Mouse (Mus musculus) embryo, embryonic 11 days (tissue): ENCODE results near the gene Lap3.

ENCODE experiments used
- DNase-seq: peaks from one replicate; pipeline ENCODE4 v3.0.0-alpha.2; 2015

Lap3 gene

GRCm38 (mm10) chr5:45493191-45494092 lies at the start of gene Lap3:
Gene Lap3 (plus strand): TSS chr5:45493374.
- peak; percentile 99 for DNase-seq

GRCm38 (mm10) chr5:45444130-45444832 lies 48.9 kb upstream of the Lap3 start:
- DNase-seq: no peak

- DNase-seq: no peak
These were observed 44.5 kb upstream of the Lap3 start for GRCm38 (mm10) chr5:45448676-45449075.

- peak; percentile 16 for DNase-seq
These were observed 44.0 kb upstream of the Lap3 start for GRCm38 (mm10) chr5:45449206-45449605.

GRCm38 (mm10) chr5:45449831-45450716 lies 43.1 kb upstream of the Lap3 start, which contains the start of gene Qdpr:
Gene Qdpr (minus strand): TSS chr5:45450236.
- DNase-seq: peak; percentile 99

GRCm38 (mm10) chr5:45453451-45453850 lies 39.7 kb upstream of the Lap3 start, which contains the start of gene Clrn2:
Gene Clrn2 (plus strand): TSS chr5:45453751.
- no peak for DNase-seq

- DNase-seq: no peak
These were observed 38.7 kb upstream of the Lap3 start for GRCm38 (mm10) chr5:45454456-45454855.

GRCm38 (mm10) chr5:45472880-45473450 lies 20.2 kb upstream of the Lap3 start:
- DNase-seq: no peak

GRCm38 (mm10) chr5:45473521-45473920 lies 19.7 kb upstream of the Lap3 start:
- DNase-seq: no peak

GRCm38 (mm10) chr5:45474215-45474614 lies 19.0 kb upstream of the Lap3 start:
- peak; percentile 81 for DNase-seq

GRCm38 (mm10) chr5:45474758-45475157 lies 18.4 kb upstream of the Lap3 start:
- no peak for DNase-seq

- no peak for DNase-seq
These were observed 17.4 kb upstream of the Lap3 start for GRCm38 (mm10) chr5:45475771-45476170.

GRCm38 (mm10) chr5:45476288-45476687 lies 16.9 kb upstream of the Lap3 start:
- DNase-seq: no peak

- no peak for DNase-seq
These were observed 15.6 kb upstream of the Lap3 start for GRCm38 (mm10) chr5:45477601-45478000.

- DNase-seq: no peak
These were observed 13.1 kb upstream of the Lap3 start for GRCm38 (mm10) chr5:45480066-45480465.

- DNase-seq: no peak
These were observed 12.0 kb upstream of the Lap3 start for GRCm38 (mm10) chr5:45481125-45481524.

GRCm38 (mm10) chr5:45482607-45483006 lies 10.6 kb upstream of the Lap3 start:
- no peak for DNase-seq

- DNase-seq: no peak
These were observed 9.5 kb upstream of the Lap3 start for GRCm38 (mm10) chr5:45483654-45484053.

- DNase-seq: no peak
These were observed 1.4 kb upstream of the Lap3 start for GRCm38 (mm10) chr5:45491776-45492175.

GRCm38 (mm10) chr5:45494093-45494755 lies 1.1 kb downstream of the Lap3 start:
- DNase-seq: no peak

- DNase-seq: no peak
These were observed 2.3 kb downstream of the Lap3 start for GRCm38 (mm10) chr5:45495429-45495975.

- DNase-seq: no peak
These were observed 2.9 kb downstream of the Lap3 start for GRCm38 (mm10) chr5:45496042-45496441.
